Mouse (Mus musculus): Measurements from ENCODE around the gene Cldn15. TPM values are rescaled to one million over a fixed set of nuclear protein-coding genes. Genes with fewer than 3 reads are reported as not detected.
"Not testable (repeated sequence)": the region's sequence is repeated elsewhere in the genome, so short reads cannot be mapped to it uniquely, and the experiment has no call there.

The Cldn15 gene
- total RNA-seq, 2 experiments from 2014 or later: 2.5 to 2.6 TPM

GRCm38 (mm10) chr5:136949551-136950336 lies 16.7 kb upstream of the Cldn15 start:
- not testable (repeated sequence) for DNase-seq

- DNase-seq: no peak
Observed at GRCm38 (mm10) chr5:136950521-136950920, 15.9 kb upstream of the Cldn15 start.

GRCm38 (mm10) chr5:136952153-136952552 lies 14.3 kb upstream of the Cldn15 start:
- DNase-seq: no peak

- DNase-seq: peak; percentile 95
Observed at GRCm38 (mm10) chr5:136953015-136953414, 13.4 kb upstream of the Cldn15 start, which contains the start of gene Fis1. Gene Fis1, plus strand, starts transcription at chr5:136953275.

GRCm38 (mm10) chr5:136953440-136953951 lies 12.9 kb upstream of the Cldn15 start:
- peak; percentile 26 for DNase-seq

DNA sequence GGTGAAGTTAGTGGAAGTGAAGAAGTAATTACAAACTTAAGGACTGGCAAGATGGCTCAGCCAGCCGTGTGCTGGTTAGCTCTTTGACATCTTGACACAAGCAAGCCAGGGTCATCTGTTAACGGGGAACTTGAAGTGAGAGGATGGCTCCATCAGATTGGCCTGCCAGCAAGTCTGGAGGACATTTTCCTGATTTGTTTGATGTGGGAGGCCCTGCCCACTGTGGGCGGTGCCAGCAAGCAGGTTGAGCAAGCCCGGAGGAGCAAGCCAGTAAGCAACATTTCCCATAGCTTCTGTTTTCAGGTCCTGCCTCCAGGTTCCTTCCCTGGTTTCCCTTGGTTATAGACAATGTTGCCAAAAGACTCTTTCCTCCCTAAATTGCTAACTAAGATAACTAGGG lies 10.8 kb upstream of the Cldn15 start:
- DNase-seq: no peak

DNA sequence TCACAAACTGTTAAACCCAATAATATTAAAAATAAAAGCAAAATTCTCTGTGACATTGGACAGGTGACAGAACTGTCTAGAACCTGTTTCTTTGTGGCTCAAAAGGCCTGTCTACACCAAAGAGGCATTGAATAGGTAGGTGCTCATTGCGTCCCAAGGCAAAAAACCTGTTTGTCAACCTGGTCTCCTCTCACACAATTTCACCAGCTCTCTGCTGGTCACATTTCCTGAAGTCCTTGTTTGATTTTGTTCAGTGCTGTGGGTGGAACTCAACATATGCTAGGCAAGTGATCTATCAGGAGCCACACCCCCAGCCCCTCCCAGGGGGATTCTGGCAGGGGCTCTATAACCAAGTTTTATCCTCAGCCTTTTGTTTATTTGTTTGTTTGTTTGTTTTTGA lies 9.2 kb upstream of the Cldn15 start:
- no peak for DNase-seq

GRCm38 (mm10) chr5:136958991-136959605 lies 7.3 kb upstream of the Cldn15 start:
- DNase-seq: no peak

DNA sequence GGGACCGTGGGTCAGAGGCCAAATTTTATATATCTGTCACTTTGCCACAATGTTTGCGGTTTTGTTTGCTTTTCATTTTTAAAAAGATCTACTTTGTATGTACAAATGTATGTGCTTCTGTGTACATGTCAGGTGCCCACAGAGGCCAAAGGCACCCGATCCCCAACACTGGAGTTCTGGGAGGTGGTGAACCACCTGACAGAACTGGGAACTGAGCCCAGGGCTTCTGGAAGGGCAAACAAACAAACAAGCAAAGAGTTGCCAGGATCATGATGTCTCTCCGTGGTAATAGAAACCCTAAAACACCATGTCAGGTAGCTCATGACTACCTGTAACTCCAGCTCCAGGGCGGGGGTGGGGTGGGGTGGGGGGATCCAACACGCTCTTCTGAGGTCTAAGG lies 6.4 kb upstream of the Cldn15 start:
- DNase-seq: no peak

GRCm38 (mm10) chr5:136961334-136961982 lies 5.0 kb upstream of the Cldn15 start:
- DNase-seq: no peak

DNA sequence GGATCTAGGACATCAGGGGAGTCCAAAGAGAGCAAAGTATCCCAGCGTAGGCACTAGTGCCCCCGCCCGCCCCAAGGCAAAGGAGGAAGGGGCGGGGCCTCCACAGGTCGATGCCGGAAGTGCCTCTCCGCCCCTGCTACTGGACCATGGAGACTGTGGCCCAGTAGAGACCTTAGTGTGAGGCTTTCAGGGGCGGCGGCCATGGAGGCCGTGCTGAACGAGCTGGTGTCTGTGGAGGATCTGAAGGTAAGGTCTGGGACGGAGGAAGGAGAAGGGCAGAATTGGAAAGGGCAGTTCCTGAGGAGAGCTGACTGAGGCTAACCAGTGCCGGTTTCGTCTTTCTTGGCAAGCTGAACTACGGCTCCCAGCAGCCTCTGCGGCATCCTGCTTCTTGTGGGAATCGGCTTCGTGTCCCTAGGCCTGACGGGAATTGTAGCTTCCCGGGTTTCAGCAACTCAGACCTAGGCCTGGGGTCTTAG lies 4.4 kb upstream of the Cldn15 start:
- DNase-seq: peak; percentile 85

- DNase-seq: peak; percentile 81
Observed at GRCm38 (mm10) chr5:136962501-136962900, 3.9 kb upstream of the Cldn15 start.

- DNase-seq: no peak
Observed at GRCm38 (mm10) chr5:136962966-136963540, 3.4 kb upstream of the Cldn15 start.

DNA sequence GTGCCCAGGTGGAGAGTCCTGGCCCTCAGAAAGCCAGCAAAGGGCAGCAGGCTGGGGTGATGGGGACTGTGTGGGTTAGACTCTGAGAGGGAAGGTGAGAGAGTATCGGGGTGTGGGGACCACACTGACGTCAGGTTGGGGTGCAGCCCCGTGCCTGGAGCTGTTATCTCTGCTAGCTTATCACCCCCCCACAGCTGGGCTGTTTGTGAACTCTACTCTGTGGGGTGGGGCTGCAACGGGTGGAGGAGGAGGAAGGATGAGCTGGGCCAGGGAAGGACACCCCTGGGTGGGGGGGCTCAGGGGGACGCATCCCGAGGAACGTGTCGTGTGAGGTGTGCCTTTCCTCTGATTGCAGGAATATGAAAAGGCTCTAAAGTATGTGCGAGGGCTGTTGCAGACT lies 1.2 kb upstream of the Cldn15 start:
- no peak for DNase-seq

DNA sequence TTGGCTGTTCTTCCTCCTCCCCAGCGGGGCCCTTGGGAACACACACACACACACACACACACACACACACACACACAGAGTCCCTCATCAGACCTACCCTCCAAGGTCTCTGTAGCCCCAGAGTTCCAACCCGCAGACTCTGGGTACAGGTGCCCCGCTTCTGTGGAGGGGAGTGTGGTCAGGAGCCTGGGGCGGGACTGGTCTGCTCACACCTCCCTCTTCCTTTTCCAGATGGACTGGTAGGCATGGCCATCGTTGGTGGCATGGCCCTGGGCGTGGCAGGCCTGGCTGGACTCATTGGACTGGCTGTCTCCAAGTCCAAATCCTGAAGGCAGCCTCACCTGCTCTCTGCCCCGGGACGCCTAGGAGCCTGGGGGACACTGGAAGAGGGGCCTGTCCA lies 730 bp upstream of the Cldn15 start:
- DNase-seq: no peak

- DNase-seq: no peak
Observed at GRCm38 (mm10) chr5:136966861-136967455, 542 bp downstream of the Cldn15 start.

- DNase-seq: peak; percentile 73
Observed at GRCm38 (mm10) chr5:136967592-136967991, 1.2 kb downstream of the Cldn15 start.

DNA sequence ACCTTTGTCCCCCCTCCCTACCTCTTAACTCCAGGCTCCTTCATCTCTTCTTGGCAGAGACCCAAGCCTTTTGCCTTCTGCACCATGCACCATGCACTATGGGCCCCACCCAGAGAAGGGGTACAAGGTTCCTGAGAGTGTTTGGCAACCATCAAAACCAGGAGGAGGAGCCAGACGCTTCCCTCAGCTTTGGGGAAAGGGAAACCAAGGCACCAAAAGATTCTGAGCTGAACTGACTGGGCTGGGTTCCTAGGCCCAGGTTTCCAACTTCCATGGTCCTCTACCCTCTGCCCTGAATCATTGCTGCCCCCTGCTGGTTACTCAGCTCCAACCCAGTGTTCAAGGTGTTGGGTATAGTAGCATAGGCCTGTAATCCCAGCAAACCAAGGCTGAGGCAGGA lies 4.3 kb downstream of the Cldn15 start:
- DNase-seq: peak; percentile 77

DNA sequence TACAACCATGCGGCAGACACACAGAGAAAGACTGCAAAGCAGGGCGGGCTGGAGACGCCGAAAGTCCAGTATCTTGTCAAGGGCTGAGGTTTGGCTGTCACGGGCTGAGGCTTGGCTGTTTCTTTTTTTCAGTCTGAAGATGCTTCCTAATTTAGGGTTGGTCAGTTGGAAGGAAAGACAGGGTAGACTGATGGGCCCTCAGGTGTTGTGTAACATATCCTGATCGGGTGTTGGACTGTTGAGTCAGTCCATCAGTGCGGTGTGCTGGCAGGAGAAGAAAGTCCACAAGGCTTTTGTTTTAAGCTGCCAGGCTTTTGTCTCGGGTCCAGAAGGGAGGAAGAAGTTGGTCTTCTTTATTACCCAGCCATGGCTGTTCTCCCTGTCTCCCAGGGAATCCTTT lies 7.3 kb downstream of the Cldn15 start:
- DNase-seq: no peak

- no peak for DNase-seq
Observed at GRCm38 (mm10) chr5:136977769-136978168, 11.4 kb downstream of the Cldn15 start.

- no peak for DNase-seq
Observed at GRCm38 (mm10) chr5:136979762-136980161, 13.3 kb downstream of the Cldn15 start.

- no peak for DNase-seq
Observed at GRCm38 (mm10) chr5:136980974-136981373, 14.6 kb downstream of the Cldn15 start.

All from gastrocnemius, postnatal 10 days (tissue).